Mouse (Mus musculus) granulocyte monocyte progenitor cell, adult 5-6 weeks (primary cell): ENCODE results near the gene Vps37d. TPM values are rescaled to one million over a fixed set of nuclear protein-coding genes. Genes with fewer than 3 reads are reported as not detected.

Source experiments
- ATAC-seq: replicated peaks from 2 replicates; pipeline ENCODE4 v1.8.0; 2016; ENCODE audit warnings: mild to moderate bottlenecking, moderate TSS enrichment, inconsistent platforms; ENCODE audit not compliant: poor library complexity, severe bottlenecking
- total RNA-seq, 2 experiments: library from RNA; stranded (forward) in 1 of 2; stranded (reverse) in 1 of 2; fragments of 200-712, 200-1000 nt in 1 of 2; fragments of >200 nt in 1 of 2; fragmentation: Nextera tagmentation in 1 of 2; gene quantifications; 2 replicates each; pipeline ENCODE4 v1.2.3; 2014 to 2017

Vps37d gene
- total RNA-seq (2014; fragmentation: Nextera tagmentation): not detected in 2 replicates
- not detected in 2 replicates for total RNA-seq (2017)

GRCm38 (mm10) chr5:135077564-135078481 lies at the start of gene Vps37d:
TSS of gene Vps37d (minus strand) at chr5:135078266.
- peak; percentile 88 for ATAC-seq

GRCm38 (mm10) chr5:135127669-135128068 lies 49.6 kb upstream of the Vps37d start:
- peak; percentile 75 for ATAC-seq

DNA sequence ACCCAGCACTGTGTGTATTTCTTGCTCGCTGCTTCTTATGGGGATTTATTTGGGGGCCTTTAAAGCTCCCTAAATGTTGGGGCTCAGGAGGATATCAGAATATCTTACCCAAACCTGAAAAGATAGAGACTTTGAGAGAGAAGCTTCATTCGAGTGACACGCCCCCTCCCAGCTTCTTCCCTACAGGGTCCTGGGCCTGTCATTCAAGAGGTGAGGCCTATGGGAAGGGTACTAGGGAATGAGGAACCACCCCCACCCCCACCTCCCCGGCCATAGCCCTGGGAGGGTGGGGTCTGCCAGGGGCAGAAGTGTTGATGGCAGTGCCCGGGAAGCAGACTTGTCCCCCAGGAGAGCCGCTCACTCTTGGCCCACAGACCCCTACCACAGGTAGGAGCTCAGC lies 48.1 kb upstream of the Vps37d start:
- peak; percentile 28; the same call in 1 of the 2 replicates for ATAC-seq

GRCm38 (mm10) chr5:135120753-135121152 lies 42.7 kb upstream of the Vps37d start:
- ATAC-seq: no peak

- ATAC-seq: peak; percentile 84
These were observed 40.6 kb upstream of the Vps37d start for GRCm38 (mm10) chr5:135118589-135119081.

GRCm38 (mm10) chr5:135115241-135115640 lies 37.2 kb upstream of the Vps37d start:
- ATAC-seq: no peak

GRCm38 (mm10) chr5:135113782-135114181 lies 35.7 kb upstream of the Vps37d start:
- ATAC-seq: no peak

DNA sequence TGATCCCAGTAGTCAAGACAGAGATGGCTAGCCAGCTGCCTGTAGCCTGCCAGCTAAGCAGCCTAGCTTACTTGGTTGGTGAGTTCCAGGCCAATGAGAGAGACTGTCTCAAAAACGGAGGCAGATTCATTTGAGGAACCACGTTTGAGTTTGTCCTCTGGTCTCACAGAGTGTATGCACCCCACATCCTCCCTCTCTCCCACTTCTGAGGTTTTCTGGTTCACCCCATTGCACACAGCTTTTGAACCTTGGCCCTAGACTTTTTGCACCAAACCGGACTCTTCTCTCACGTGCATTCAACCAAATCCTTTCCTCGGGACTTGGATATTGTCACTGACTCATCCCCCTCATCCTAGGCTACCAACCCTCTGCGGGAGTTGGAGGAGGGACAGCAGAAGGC lies 31.9 kb upstream of the Vps37d start:
- ATAC-seq: no peak

DNA sequence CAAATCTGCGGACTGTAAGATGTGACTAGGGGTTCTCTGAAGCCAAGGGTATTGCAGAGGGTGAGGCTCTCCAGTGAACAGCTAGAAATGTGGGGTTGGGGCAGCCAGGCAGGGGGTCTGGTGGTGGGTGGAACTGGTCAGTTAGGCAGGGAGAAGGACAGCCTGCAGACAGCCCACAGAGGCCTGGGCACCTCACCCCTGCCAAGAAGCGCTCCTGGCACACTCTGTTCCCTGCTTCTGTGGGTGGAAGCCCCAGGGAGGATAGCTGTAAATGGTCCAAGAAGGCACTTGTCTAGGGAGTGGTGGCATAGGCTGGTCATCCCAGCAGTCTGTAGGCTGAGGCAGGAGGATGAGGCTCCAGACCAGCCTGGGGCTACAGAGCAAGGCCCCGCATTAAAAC lies 31.4 kb upstream of the Vps37d start:
- no peak for ATAC-seq

GRCm38 (mm10) chr5:135109017-135109416 lies 31.0 kb upstream of the Vps37d start:
- no peak for ATAC-seq

GRCm38 (mm10) chr5:135107521-135108501 lies 29.7 kb upstream of the Vps37d start:
- ATAC-seq: peak; percentile 69

DNA sequence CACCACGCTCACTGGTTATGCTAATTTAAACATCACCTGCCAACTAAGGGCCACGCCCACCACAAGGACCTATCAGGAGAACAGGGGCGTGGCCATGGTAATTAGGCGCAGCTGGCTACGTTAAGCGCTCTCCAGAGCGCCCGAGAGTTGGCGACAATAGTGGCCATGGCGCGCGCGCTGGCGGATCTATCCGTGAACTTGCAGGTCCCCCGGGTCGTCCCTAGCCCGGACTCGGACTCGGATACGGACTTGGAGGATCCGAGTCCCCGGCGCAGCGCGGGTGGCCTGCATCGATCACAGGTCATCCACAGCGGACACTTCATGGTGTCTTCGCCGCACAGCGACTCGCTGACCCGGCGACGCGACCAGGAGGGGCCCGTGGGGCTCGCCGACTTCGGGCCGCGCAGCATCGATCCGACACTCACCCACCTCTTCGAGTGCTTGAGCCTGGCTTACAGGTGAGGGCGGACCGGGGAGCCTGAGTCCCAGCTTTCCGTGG lies 28.7 kb upstream of the Vps37d start:
- ATAC-seq: peak; percentile 90

DNA sequence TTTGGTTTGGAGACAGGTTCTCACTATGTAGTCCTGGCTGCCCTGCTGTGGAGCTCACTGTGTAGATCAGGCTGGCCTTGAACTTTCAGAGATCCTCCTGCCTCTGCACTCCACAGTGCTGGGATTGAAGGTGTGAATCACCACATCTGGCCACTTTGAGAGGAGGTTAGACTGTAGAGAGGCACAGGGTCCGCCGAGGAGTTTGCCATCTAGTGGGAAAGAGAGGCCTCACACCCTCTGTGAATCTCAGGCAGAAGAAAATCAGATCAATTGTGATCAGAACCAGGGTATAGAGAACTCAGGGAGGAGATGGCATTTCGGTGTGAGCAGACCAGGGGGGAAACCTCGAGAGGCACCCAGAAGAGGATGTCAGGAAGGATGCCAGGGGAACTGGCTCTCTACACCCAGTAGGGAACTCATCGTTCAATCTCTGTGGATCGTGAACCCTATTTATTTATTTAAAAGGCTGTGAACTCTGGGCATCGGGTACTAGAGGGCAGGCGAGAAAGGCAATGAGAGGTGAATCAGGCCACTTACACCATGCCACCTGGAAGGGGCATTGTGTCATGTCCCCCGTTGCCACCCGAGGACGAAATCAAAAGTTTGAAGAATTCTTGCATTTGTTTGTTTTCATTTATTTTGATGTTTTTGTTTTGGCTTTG lies 26.1 kb upstream of the Vps37d start:
- ATAC-seq: peak; percentile 20; the same call in 1 of the 2 replicates

- ATAC-seq: 0 out of 2 replicates have a peak, but pooled peaks have one; percentile 33
These were observed 22.9 kb upstream of the Vps37d start for GRCm38 (mm10) chr5:135100981-135101380.

GRCm38 (mm10) chr5:135089653-135090052 lies 11.6 kb upstream of the Vps37d start, which contains the start of gene Mlxipl:
TSS of gene Mlxipl (plus strand) at chr5:135089890.
- peak; percentile 20; the same call in 1 of the 2 replicates for ATAC-seq

DNA sequence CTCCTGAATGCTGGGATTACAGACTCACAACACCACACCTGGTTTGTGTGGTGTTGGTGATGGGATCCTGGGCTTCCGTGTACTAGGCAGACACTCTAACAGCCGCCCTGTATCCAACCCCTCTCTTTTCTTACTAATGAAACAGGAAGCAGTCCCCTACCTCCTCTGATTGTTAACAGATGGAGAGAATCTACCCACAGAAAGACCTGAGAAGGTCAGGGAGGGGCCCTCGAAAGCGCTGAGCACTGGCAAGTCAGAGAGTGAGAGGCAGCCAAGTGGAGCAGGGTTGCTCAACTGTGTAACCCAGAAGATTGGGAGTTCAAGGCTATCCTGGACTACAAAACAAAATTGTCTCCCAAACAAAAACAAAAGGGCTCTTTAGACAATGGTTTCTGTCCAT lies 8.8 kb upstream of the Vps37d start:
- no peak for ATAC-seq

DNA sequence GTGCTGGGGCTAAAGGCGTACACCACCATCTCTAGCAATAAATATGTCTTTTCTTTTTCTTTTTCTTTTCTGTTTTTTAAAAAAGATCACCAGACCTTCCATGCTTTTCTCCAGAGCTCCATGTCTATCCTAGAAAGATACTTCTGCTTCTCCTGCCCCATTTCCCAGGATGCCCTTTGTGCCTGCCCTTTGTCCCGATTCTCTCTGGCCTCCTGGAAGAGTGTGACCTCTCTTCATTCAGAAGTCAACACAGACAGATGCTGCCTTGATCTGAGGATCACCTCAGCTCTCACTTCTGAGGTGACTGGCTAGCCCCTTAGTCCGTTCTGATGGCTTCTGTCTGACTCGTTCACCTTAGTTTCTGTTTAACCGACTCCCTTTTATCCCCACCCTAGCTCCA lies 2.5 kb upstream of the Vps37d start:
- ATAC-seq: no peak

- ATAC-seq: no peak
These were observed 1.5 kb upstream of the Vps37d start for GRCm38 (mm10) chr5:135079578-135079977.

DNA sequence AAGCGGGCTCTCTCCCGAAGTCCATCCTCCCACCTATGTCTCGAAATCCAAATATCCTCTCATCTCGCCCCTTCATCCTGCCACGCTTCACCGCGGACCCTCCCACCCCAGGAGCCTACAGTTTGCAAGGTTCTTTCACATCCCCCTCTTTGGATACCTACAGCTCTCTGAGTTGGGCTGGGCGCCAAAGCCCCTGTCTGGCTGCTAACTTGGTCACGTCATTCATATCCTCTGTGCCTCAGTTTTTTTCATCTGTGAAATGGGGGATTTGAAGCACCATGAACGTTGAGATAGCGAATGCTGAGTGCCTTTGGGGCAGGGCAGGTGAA lies 380 bp upstream of the Vps37d start:
- ATAC-seq: peak; percentile 8; the same call in 1 of the 2 replicates
